ENCODE assay signal across 8 mouse cellular contexts in genomic region chr13:21253986-21254385, GRCm38 (mm10). TPM values are rescaled to one million over a fixed set of nuclear protein-coding genes. Genes with fewer than 3 reads are reported as not detected.
A peak's percentile ranks its signal among the peaks of the same experiment; 100 is the strongest.
DNase-seq lines count a peak whose midpoint lies in the region; ATAC-seq and TF ChIP-seq lines count a peak whose summit lies in the region.

No protein-coding gene starts in this region.

- H3K27ac ChIP-seq in heart, postnatal 0 days (ENCODE audit: low read depth), result no peak overlapping the region
- no peak overlapping the region for H3K27ac ChIP-seq in limb, embryonic 12.5 days
- H3K27ac ChIP-seq in neural tube, embryonic 15.5 days (replicated peaks), result peak overlapping the region; percentile 60

- H3K4me2 ChIP-seq in heart, postnatal 0 days (ENCODE audit: low read depth, low read length), result peak overlapping the region; percentile 55
- peak overlapping the region; percentile 64 for H3K4me2 ChIP-seq in limb, embryonic 12.5 days
- peak overlapping the region; percentile 72 for H3K4me2 ChIP-seq in neural tube, embryonic 15.5 days

- no peak overlapping the region for H3K9ac ChIP-seq in heart, postnatal 0 days (replicated peaks; ENCODE audit: low read depth, low read length)
- H3K9ac ChIP-seq in limb, embryonic 12.5 days (replicated peaks), result peak overlapping the region; percentile 45; the same call in 1 of the 2 replicates
- peak overlapping the region; percentile 55 for H3K9ac ChIP-seq in neural tube, embryonic 15.5 days (replicated peaks)

- DNase-seq in cerebellum, postnatal 25 days, result peak; percentile 68 to 78
- DNase-seq in heart, postnatal 0 days (ENCODE audit: low spot score), result no peak
- DNase-seq in spleen, postnatal 36 days (ENCODE audit: low spot score in 2 of 2), result no peak
- no peak for DNase-seq in gastrocnemius, postnatal 36 days

- H3K27me3 ChIP-seq in megakaryocyte, embryonic 14.5 days (replicated peaks), result peaks cover 48% of the 10 kb centered on the region
- H3K27me3 ChIP-seq in heart, postnatal 0 days (ENCODE audit: control insufficient read depth, insufficient read depth, low read length), result peaks cover 38% of the 10 kb centered on the region
- H3K27me3 ChIP-seq in limb, embryonic 12.5 days, result peaks cover 33% of the 10 kb centered on the region
- peaks cover 7% of the 10 kb centered on the region for H3K27me3 ChIP-seq in neural tube, embryonic 15.5 days (replicated peaks)

- H3K9me3 ChIP-seq in megakaryocyte, embryonic 14.5 days, result no peaks in the 10 kb centered on the region
- H3K9me3 ChIP-seq in heart, postnatal 0 days (replicated peaks; ENCODE audit: control insufficient read depth, low read length), result no peaks in the 10 kb centered on the region
- H3K9me3 ChIP-seq in limb, embryonic 12.5 days, result no peaks in the 10 kb centered on the region
- H3K9me3 ChIP-seq in neural tube, embryonic 15.5 days (replicated peaks), result no peaks in the 10 kb centered on the region

- no peak for TF ChIP-seq EP300 in heart, postnatal 0 days (IDR thresholded peaks at IDR 0.05; ENCODE audit: low read depth)

- H3K4me1 ChIP-seq in megakaryocyte, embryonic 14.5 days, result peaks cover 22% of the 10 kb centered on the region
- peaks cover 8% of the 10 kb centered on the region; the same call in 1 of the 2 replicates for H3K4me1 ChIP-seq in heart, postnatal 0 days (ENCODE audit: control insufficient read depth, insufficient read depth)
- H3K4me1 ChIP-seq in limb, embryonic 12.5 days (replicated peaks), result no peaks in the 10 kb centered on the region; the same call in none of the 2 replicates
- 0 out of 2 replicates have a peak, but pooled peaks cover 4% of the 10 kb centered on the region for H3K4me1 ChIP-seq in neural tube, embryonic 15.5 days

- intact Hi-C loops in gastrocnemius, postnatal 36 days (cut with DNase I), result no loop called here

- peak overlapping the region; percentile 88 for H3K4me3 ChIP-seq in megakaryocyte, embryonic 14.5 days (replicated peaks)
- H3K4me3 ChIP-seq in heart, postnatal 0 days (ENCODE audit: low read depth, low read length), result peak overlapping the region; percentile 39
- peak overlapping the region; percentile 49 for H3K4me3 ChIP-seq in limb, embryonic 12.5 days (replicated peaks)
- peak overlapping the region; percentile 58 for H3K4me3 ChIP-seq in neural tube, embryonic 15.5 days (replicated peaks)

- WGBS in heart, postnatal 0 days, result 3% methylated on average over 16 of the region's 16 CpGs
- WGBS in limb, embryonic 12.5 days, result 2% methylated on average over 16 of the region's 16 CpGs
- 1% methylated on average over 16 of the region's 16 CpGs for WGBS in neural tube, embryonic 15.5 days

- no peak for ATAC-seq in megakaryocyte, adult 5-6 weeks (ENCODE audit: poor library complexity, severe bottlenecking)
- ATAC-seq in heart, postnatal 0 days (ENCODE audit: insufficient read depth, low read depth), result no peak
- ATAC-seq in limb, embryonic 12.5 days (ENCODE audit: insufficient number of reproducible peaks, insufficient read depth, low FRiP score, low TSS enrichment, low read depth), result peak; percentile 72; the same call in 1 of the 2 replicates
- peak; percentile 93 for ATAC-seq in neural tube, embryonic 15.5 days (ENCODE audit: low FRiP score)

- TF ChIP-seq CTCF in heart, postnatal 0 days (IDR thresholded peaks at IDR 0.05; ENCODE audit: low read depth), result no peak

- no peaks in the 10 kb centered on the region for H3K36me3 ChIP-seq in megakaryocyte, embryonic 14.5 days (replicated peaks; ENCODE audit: low read length)
- H3K36me3 ChIP-seq in heart, postnatal 0 days (replicated peaks; ENCODE audit: control insufficient read depth, insufficient read depth, low read length), result no peaks in the 10 kb centered on the region
- H3K36me3 ChIP-seq in limb, embryonic 12.5 days, result no peaks in the 10 kb centered on the region
- H3K36me3 ChIP-seq in neural tube, embryonic 15.5 days, result no peaks in the 10 kb centered on the region

RNA-seq across cellular contexts. Expression of gene Gpx5, which starts 38.5 kb away (rescaled TPM):
- polyA plus RNA-seq in megakaryocyte, embryonic 14.5 days (2012; ENCODE audit: insufficient read depth, low replicate concordance), result not detected in 2 replicates
- not detected in 2 replicates for total RNA-seq in megakaryocyte, adult 5-6 weeks (2015)
- not detected in 2 replicates for total RNA-seq in megakaryocyte, adult 5-6 weeks (2017)
- not detected in 2 replicates for total RNA-seq in heart, postnatal 0 days (2014; rRNA removed; ENCODE audit: low replicate concordance)
- not detected in 2 replicates for polyA plus RNA-seq in heart, postnatal 0 days (2015; fragmentation: Nextera tagmentation; extraction: Ambion mirVana)
- not detected in 2 replicates for polyA plus RNA-seq in limb, embryonic 12.5 days (2016; fragmentation: Nextera tagmentation; extraction: Ambion mirVana)
- polyA plus RNA-seq in neural tube, embryonic 15.5 days (2015; fragmentation: Nextera tagmentation; extraction: Ambion mirVana), result not detected in 2 replicates
- not detected for total RNA-seq in gastrocnemius, postnatal 36 days (2021)

RNA-seq across cellular contexts. Expression of gene Gpx6, which starts 57.9 kb away (rescaled TPM):
- not detected in 2 replicates for polyA plus RNA-seq in megakaryocyte, embryonic 14.5 days (2012; ENCODE audit: insufficient read depth, low replicate concordance)
- total RNA-seq in megakaryocyte, adult 5-6 weeks (2015), result not detected in 2 replicates
- total RNA-seq in megakaryocyte, adult 5-6 weeks (2017), result not detected in 2 replicates
- total RNA-seq in heart, postnatal 0 days (2014; rRNA removed; ENCODE audit: low replicate concordance), result not detected in 2 replicates
- not detected in 2 replicates for polyA plus RNA-seq in heart, postnatal 0 days (2015; fragmentation: Nextera tagmentation; extraction: Ambion mirVana)
- polyA plus RNA-seq in limb, embryonic 12.5 days (2016; fragmentation: Nextera tagmentation; extraction: Ambion mirVana), result 0.60 and 0.73 TPM in 2 replicates
- 0.24 and 0.27 TPM in 2 replicates for polyA plus RNA-seq in neural tube, embryonic 15.5 days (2015; fragmentation: Nextera tagmentation; extraction: Ambion mirVana)
- total RNA-seq in gastrocnemius, postnatal 36 days (2021), result not detected

Comparison
In these comparisons a context has a peak if more than half of its experiments do, and no peak if none do; other contexts are left out.
1. ATAC-seq: peak in limb, embryonic 12.5 days (single experiment) and neural tube, embryonic 15.5 days (single experiment); none in megakaryocyte, adult 5-6 weeks (single experiment) and heart, postnatal 0 days (single experiment).
2. DNase-seq: peak in cerebellum, postnatal 25 days (2 of 2); none in heart, postnatal 0 days (single experiment), spleen, postnatal 36 days (0 of 2) and gastrocnemius, postnatal 36 days (0 of 2).
3. Peak in every context shown above with its lines, with median percentiles within 50 percentile points of each other: H3K4me3 ChIP-seq and H3K4me2 ChIP-seq.